Mouse (Mus musculus): Measurements from ENCODE around the gene Acsl1. TPM values are rescaled to one million over a fixed set of nuclear protein-coding genes. Genes with fewer than 3 reads are reported as not detected.

The Acsl1 gene
- polyA plus RNA-seq, 1 experiment from 2014 or later, result 6.7 TPM

Other genes with a start within 250 kb of the Acsl1 start
- gene Helt, start 176.4 kb upstream of the Acsl1 start, polyA plus RNA-seq (2014; fragmentation: Nextera tagmentation; extraction: Ambion mirVana), result 5.9 and 7.4 TPM in 2 replicates
- 32.6 and 35.2 TPM in 2 replicates for gene Cenpu, start 81.0 kb downstream of the Acsl1 start, polyA plus RNA-seq (2014; fragmentation: Nextera tagmentation; extraction: Ambion mirVana)
- gene Primpol, start 146.2 kb downstream of the Acsl1 start, polyA plus RNA-seq (2014; fragmentation: Nextera tagmentation; extraction: Ambion mirVana), result 7.9 and 14.9 TPM in 2 replicates
- gene Casp3, start 146.3 kb downstream of the Acsl1 start, polyA plus RNA-seq (2014; fragmentation: Nextera tagmentation; extraction: Ambion mirVana), result 136 and 144 TPM in 2 replicates

Measured in forebrain, embryonic 11.5 days (tissue).